Mouse (Mus musculus): ENCODE results near the gene Chka.

The Chka gene

DNA sequence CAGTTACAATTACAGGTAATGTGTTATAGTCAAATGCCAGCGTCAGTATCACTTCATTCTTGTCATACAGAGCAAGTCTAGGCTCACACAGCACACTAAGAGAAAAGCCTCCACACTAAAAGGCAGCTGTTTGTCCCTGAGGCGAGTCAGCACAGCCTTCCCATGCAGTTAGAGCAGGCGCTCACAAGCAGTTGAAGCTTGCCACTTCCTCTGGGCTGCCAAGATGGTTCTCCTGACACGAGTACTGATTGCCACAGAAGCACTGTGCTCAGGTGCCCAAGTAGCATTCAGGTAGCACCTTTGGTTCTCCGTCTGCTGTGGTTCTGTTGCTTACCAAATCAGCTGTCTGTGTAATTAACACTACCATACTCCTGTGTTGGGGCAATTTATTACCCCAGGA lies 37.5 kb downstream of the Chka start:
- no peak for DNase-seq (ENCODE audit: low spot score)

DNA sequence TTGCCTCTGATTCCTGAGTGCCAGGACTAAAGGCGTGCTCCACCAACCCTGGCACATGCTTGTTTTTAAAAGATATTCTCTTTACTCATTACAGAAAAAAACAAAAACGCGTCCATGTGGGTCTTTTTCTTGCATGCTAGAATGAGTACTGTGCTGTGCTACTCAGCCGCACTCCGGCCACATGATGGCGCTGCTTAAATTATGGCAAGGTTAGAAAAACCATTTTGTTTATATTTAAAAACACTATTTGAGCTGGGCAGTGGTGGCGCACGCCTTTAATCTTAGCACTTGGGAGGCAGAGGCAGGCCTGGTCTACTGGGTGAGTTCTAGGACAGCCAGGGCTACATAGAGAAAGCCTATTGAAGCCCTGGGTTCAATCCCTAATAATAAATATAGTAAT lies 38.6 kb downstream of the Chka start:
- peak; percentile 18 for DNase-seq (ENCODE audit: low spot score)

DNA sequence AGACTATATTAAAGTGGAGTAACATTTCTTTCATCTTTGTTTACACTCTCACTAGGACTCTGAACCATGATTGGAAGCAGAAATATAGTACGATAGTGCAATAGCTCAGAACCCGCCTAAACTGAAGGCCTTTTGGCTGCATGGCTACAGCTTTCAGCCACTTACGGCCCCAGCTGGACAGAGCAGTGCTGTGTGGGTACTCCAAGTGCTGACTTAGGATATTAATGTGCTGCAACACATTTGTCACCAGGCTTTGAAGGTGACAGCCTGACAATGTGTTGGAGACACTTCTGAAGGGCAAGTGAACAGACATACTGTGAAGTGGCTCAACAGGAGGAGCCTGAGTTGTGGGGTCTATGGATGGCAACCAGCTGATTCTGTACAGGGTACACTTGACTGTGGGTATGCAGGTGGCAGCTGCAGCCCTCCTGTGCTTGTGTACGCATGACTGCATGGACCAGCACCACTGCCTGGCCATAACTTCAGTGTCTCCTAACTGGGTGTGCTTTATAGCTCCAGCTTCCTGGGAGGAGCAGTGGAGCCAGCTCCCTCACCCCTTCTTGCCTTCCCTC lies 42.1 kb downstream of the Chka start:
- no peak for DNase-seq (ENCODE audit: low spot score)

DNA sequence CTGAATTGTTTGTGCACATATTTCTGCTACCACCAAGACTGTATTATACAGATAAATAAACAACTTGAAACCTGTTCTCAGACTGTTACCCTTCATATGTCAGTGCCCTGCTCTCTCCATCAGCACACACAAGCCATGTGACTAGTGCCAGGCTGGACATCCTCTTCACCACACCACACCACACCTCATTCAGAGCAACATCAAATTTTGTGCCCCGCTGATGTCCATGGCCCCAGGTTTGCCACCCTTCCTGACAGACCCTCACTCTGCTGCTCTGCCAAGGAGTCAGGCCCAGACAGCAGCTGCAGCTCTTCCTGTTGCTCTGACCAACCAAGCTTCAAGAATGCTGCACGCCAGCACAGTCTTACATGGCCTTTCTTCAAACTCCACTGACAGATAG lies 42.7 kb downstream of the Chka start:
- DNase-seq (ENCODE audit: low spot score): no peak

DNA sequence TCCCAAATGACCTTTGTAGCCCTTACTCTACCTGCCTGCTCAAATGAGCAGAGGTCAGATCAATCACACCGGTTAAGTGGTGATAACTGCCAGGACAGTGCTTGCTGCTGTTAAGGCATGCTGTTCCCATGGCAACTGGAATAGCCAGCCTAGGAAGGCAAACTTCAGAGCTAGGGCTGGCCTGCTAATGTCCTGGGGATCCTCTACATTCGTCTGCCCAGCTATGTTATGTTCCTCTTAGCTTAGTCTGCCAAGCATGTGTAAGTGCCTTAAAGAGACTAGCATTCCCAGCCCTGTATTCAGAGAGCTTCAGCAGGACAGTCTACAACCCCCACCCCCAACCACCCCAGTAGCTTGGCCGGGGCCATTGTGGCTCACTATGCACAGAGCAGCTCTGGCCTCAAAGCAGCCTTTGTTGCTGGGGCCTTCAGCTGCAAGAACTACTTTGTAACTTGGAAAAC lies 43.6 kb downstream of the Chka start:
- DNase-seq (ENCODE audit: low spot score): no peak

DNA sequence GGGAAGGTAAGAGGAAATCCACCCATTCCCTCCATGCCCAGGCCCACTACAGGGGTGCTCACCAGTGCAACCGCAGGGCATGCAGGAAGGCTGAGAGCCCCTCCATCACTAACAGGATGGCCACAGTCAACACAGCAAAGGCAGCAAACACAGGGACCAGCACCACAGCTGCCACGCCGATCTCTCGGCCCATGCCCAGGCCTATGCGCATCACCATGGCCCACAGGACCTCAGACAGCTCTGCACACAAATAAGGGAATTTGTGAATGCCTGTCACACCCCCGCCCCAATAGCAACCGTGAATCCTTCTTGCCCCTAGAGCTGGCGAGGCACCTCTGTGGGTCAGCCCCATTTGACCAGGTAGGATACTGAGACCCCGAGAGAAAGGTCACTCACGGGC lies 44.6 kb downstream of the Chka start:
- DNase-seq (ENCODE audit: low spot score): no peak

DNA sequence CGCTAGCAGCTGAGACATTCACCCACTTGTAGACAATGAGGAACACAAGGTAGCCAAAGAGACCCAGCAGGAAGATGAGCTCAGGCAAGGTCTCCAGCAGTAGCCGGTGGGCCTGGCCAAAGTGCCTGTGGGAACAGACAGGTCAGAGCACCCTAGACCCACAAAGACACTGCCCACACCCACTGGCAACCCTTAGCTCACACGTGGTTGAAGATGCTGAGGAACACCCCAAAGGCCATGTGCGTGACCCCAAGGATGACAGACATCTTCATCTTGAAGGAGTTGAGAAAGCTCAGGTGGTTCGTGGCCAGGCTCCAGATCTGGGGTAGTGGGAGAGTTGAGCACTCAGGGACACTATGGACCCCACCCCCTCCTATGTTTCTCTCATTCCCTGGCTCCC lies 46.0 kb downstream of the Chka start:
- DNase-seq (ENCODE audit: low spot score): no peak

DNA sequence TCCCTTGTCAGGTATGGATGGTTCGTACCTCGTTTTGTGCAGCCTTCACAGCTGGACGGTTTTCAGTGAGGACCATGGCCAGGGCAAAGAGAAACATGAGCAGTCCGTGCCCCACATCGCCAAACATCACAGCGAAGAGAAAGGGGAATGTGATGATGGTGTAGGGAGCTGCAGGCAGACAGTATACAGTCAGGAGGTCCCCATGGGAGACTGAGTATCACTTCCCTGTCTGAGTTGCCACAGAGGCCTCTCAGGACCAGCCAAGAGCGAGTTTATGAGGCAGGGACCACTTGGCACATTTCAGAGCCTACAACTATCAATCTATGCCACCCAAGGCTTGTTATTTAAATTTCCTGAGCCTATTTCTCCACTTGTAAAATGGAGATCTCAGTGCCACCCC lies 47.4 kb downstream of the Chka start:
- no peak for DNase-seq (ENCODE audit: low spot score)

DNA sequence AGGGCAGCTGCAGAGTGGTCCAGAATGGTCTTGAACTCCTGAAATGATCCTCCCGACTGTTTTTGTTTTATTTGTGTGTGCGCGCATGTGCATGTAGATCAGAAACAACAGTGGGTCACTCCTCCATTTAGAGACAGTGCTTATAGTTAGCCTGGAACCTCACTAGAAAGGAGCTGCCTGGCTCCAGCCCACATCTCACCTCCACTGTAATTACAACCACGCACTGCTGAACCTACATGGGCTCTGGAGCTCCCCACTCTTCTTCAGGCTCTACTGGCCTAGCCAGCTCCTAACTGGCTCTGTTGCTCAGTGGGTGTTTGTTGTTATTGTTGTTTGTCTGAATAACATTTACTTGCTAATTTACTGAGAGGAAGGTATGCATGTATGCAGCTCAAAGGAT lies 48.0 kb downstream of the Chka start:
- DNase-seq (ENCODE audit: low spot score): no peak

DNA sequence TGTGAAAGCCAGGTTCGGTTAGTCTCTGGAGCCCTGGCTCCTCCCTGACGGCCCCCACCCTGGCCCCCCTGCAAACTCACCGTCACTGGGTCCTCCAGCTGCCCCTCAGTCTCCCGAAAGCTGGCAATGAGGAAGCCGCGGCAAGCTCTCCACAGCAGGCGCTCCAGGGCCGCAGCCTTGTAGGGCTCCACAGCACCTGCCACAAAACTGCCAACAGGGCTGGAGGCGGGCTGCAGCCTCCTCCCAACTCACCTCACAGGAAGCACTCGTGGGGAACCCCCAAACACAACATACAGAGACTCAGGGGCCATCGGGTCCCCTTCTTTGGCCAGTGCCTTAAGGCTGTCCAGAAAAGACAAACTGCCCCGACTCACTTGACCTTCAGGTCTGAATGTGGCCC lies 51.4 kb downstream of the Chka start:
- DNase-seq (ENCODE audit: low spot score): no peak

DNA sequence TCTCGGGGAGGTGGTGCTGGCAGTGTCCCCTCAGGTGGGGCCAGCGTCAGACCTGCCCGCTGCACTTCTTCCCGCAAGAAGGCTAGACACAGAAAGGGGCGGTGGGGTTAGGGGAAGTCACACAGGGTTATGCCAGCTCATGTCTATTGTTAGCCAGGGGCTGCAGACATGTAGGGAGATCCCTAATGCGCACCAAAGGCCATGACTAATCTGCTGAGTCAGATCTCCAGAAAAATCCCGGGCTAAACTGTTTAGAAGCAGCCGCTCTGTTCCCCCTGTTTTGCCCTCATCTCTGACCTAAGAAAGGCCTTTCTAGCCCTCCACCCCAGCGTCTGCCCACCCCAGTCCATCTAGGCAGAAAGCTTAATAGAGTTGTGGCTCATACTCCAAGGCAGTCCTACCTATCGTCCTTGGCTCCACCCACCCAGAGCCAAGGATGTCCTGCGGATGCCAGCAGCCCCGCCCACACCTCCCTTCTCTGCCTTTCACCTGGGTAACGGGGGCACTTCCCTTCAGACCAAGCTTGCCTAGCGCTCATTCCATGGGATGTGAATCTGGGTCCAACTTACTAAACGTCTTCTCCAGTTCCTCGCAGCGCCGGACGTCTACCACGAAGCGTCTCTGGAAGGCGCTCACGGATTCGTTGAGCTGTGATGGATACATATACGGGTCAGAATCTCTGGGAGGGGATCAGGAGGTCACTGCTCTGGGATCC lies 52.2 kb downstream of the Chka start:
- no peak for DNase-seq (ENCODE audit: low spot score)

DNA sequence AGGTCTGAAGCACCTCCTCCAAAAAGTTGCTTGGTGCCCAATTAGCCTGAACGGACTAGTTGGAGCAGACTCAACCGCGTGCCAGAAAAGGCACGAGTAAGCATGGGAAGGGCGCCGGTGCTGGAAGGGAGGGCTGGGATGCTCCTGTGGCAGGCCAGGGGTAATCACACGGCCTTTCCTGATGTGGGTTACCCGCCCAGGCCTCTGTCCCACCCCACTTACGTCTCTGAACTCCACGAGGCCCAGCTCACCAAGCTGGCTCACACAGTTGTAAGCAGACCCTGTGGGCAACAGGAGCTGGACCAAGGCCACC lies 52.7 kb downstream of the Chka start:
- DNase-seq (ENCODE audit: low spot score): no peak

DNA sequence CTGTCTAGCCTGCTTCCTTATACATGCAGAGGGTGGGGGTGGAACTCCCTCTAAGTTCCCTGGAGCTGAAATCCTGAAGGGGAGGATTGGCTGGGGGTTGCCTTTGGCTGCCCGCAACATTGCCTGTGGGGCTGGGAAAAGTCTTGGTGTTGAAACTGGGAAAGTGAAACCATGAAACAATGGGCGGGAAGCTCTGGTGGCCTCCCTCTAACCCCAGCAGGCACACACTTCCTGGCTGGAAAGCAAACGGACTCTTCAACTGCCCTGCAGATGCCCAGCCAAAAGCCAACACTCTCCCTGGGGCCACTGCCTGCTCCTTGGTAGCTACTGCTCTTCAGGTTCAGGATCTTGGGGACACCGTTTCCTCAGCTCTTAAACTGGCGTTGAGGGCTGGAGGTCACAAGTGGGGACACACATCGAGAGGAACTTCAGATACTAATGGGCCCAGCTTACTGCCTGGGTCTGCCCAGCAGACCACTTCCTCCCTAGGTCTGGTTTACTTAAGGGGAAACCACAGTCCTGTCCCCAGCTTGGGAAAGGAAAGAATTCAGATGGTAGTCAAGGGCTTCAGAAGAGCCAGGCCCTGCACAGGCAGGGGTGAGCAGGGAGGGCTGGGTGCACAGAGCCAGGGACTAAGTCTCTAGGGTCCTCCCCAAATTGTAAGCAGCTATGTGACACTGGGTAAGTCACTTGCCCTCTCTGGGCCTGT lies 53.8 kb downstream of the Chka start:
- no peak for DNase-seq (ENCODE audit: low spot score)

DNA sequence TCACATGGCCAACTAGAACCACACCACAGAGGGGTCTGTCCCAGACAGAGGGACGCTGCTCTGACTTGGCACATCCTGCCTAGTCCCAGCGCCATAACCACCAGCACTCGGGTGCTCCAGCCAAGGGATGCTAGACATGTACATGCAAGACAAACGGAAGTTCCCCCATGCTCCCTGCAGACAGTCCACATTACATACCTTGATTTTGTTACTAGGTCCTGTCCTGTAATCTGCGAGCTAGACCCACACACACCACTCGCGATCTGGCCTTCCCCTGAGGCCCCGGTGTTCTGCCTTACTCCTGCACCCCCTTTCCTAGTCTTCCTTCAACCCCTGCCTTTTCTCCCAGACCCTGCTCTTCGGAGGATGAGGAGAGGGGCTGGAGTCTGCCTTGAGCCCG lies 54.8 kb downstream of the Chka start:
- no peak for DNase-seq (ENCODE audit: low spot score)

DNA sequence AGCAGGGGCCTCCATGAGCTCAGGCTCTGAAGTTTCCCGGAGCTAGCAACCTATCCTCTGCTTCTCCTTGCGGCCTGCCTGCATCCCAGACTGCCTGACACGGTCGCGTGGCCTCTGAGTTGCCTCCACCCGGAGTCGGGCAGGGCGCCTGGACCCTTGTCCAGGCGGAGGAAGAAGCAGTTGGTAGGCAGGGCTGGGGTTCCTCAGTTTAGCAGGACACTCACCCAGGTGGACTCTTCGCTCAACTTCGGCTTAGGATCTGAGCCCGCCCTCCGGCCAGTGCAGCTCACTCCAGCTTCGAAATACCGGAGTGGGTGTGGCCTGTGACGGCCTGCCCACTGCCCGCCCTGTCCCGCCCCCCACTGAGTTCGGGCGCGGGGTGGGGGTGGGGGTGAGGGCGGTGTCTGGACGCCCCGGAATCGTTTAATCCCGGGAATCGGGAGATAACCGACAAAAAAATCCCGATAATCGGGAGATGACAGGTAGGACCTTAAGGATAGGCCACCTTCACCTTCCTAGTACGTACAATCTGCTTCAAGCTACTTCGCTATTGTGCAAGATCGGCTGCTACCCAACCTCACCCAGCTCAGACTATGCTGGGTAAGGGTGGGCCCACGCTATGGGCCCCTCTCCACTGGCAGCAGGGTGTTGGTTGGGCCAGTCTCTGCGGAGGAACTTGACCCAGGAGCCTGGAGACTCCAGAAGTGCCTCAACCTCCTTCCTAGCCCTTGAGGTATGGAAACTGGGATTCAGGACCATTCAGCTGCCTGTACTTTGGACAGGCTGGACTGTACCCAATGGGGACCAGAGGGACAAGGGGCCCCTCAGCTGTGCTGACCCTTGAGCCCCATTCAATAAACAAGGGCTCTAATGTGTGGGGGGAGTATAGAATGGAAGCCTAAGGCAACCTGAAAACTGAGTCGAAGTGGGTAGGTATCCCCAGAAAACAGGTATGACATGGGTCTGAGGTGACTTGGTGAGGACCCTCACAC lies 55.5 kb downstream of the Chka start, which contains the start of gene Tcirg1:
TSS of gene Tcirg1 (minus strand) at position 339 of the 992 bp plus-strand sequence.
- peak; percentile 52 for DNase-seq (ENCODE audit: low spot score)

DNA sequence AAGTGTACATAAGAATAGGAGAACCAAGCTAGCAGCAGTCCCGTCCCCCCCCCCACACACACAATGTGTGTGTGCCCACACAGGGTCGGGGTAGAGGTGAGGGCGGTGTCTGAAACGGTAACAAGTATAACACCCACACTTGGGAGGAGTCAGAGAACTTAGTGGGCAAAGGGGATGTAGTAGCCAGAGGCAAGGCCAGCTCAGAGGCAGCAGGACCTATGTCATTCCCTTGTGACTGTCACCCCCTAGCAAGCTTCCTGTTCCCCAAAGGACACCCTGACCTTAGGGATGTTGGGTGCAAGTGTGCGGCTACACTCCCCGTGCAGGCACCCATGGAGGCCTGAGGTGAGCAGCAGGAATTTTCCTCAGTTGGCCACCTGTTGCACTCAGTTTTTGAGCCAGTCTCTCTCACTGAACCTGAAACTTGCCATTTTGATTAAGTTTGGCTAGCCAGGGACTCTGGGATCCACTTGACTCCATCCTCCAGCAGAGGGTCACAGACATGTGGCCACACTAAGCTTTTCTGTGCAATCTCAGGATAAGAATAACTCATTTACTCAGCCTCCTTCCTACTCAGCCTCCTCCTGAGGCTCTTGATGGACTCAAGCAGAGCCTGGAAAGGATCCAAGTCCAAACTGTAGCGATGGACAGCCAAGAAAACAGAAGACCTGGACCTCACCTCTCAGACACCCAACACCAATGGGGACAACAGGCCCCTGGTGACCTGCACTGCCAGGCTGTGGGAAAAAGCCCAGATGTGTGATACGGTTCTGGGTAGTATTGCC lies 56.5 kb downstream of the Chka start:
- no peak for DNase-seq (ENCODE audit: low spot score)

DNA sequence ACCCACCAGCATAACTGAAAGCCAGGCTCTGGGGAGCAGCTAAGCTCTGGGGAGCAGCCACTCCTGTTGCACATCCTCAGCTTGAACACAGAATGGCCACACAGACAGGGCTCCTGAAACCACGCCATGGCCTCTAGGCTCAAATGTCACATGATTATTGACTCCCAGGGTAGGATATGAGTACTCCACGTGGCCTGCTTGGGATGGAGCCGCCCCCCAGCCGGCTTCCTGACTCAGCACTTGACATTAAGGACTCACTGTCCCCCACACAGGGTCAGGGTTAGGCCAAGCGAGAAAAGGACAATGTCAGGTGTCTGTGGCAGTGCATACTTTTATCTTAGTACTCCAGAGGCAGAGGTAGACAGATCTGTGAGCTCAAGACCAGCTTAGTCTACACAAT lies 58.6 kb downstream of the Chka start:
- DNase-seq (ENCODE audit: low spot score): no peak

DNA sequence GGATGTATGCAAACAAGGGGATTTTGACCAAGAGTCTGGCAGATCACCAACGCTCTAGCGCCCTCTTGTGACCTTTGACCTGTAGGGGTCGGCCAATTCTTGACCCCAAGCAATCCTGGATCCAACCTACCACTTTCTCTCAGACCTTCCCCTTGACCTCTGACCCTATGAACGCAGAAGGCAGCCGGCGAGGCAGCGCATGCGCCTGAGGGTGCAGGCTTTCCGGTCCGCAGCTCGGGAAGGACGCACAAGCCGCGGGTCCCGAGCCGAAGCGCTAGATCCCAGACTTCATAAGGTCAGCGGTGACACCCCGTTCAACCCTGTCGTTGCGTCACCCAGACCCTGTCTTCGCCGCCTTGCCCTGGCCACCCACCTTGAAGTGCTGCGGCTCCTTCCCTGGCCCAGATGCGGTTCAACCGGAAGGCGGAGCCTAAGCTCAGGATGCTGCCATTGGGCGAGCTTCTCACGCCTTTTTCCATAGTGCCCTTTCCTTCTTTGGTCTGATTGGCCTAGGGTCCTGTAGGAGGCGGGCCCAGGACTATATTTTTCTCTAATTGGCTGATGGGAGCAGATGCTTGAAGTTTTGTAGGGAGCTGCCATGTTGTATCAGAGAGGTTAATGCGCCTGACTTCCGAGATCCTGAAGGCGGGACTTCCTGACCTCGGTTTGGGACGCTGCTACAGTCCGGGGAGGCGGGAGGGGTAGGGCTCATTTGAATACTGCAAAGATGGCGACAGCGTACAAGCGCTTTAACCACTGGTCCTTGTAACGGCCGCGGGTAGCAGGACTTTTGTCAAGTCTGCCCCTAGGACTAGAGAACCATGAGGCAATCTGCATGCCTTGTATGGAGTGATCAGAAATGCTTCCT lies 61.0 kb downstream of the Chka start, which contains the start of gene Ndufs8:
TSS of gene Ndufs8 (minus strand) at position 438 of the 868 bp plus-strand sequence.
- peak; percentile 98 for DNase-seq (ENCODE audit: low spot score)

DNA sequence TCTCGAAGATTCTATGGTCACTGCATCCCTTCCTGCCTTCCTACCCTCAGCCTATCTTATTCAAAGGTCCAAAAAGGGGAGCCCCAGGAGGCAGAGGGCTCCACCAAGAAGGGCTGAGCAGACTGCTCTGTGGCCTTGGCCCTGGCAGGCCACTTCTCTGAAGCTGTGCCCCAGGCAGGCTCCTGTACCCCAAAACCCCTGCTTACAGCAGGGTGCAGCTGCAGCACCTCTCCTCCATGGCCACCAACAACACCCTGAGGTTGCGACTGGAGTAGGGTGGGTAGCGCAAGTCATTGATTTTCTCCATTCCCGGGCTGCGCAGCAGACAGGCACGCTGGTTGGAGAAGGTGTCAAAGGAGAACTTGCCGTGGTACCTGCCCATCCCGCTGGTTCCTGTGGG lies 62.1 kb downstream of the Chka start:
- no peak for DNase-seq (ENCODE audit: low spot score)

DNA sequence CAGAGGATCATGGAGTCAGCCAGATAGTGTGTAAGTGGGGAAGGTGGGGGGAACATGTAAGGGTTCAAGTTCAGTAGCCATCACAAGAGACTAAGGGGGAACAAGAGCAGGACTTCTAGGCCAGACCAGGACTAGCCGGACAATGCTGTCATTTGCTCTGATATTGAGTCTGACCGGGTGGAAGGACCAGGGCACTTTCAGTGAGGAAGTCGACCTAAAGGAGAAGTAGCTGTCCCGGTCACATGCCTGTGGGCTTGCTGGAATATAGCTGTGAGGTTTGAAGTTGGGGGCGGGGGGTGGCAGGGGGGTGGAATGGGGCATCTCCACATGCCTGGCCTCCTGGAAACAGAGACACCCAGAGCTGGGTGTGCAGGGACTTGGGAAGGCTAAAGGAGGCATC lies 63.0 kb downstream of the Chka start:
- no peak for DNase-seq (ENCODE audit: low spot score)

All from retina, embryonic 14.5 days (tissue).